Mouse (Mus musculus) CH12.LX (cell line): ENCODE measurements at regions not wholly inside any gene's neighbourhood (a gene's known extent, or its start where the extent isn't known, plus 50 kb on each side); places are given as distances from the start of the nearest gene placed in this dataset.

Source experiments
- CHD2 ChIP-seq: IDR thresholded peaks from 2 replicates; pipeline ENCODE4 v1.6.1; 2011; ENCODE audit warnings: low read length, improper control_type of control experiment
- CTCF ChIP-seq, 2 experiments: IDR thresholded peaks in 1 of 2; conservative IDR thresholded peaks in 1 of 2; 2 replicates each; pipeline ENCODE4 v1.5.1; 2011 to 2012; ENCODE audit warnings: low read depth in 2 of 2, low read length in 2 of 2, improper control_type of control experiment in 1 of 2, inconsistent platforms in 1 of 2, mild to moderate bottlenecking in 1 of 2, moderate library complexity in 1 of 2
- E2F4 ChIP-seq: IDR thresholded peaks from 2 replicates; pipeline ENCODE4 v1.6.1; 2011; ENCODE audit warnings: low read depth, low read length, improper control_type of control experiment; ENCODE audit not compliant: insufficient replicate concordance
- EP300 ChIP-seq: IDR thresholded peaks from 2 replicates; pipeline ENCODE4 v1.6.1; 2011; ENCODE audit warnings: low read length, improper control_type of control experiment
- JUND ChIP-seq: conservative IDR thresholded peaks from 2 replicates; pipeline ENCODE4 v1.6.1; 2011; ENCODE audit warnings: low read depth, low read length, improper control_type of control experiment
- NRF1 ChIP-seq: IDR thresholded peaks from 2 replicates; pipeline ENCODE4 v1.6.1; 2014; ENCODE audit warnings: low read depth, mild to moderate bottlenecking, inconsistent platforms, low read length, improper control_type of control experiment, moderate library complexity
- POLR2A ChIP-seq: IDR thresholded peaks from 2 replicates; pipeline ENCODE4 v1.6.1; 2011; ENCODE audit warnings: low read depth, mild to moderate bottlenecking, improper control_type of control experiment, low read length
- RAD21 ChIP-seq: IDR thresholded peaks from 2 replicates; pipeline ENCODE4 v1.6.1; 2011; ENCODE audit warnings: low read depth, mild to moderate bottlenecking, low read length, improper control_type of control experiment, moderate library complexity
- SIN3A ChIP-seq: IDR thresholded peaks from 2 replicates; pipeline ENCODE4 v1.6.1; 2012; ENCODE audit warnings: low read length, improper control_type of control experiment, inconsistent platforms
- ZMIZ1 ChIP-seq: IDR thresholded peaks from 2 replicates; pipeline ENCODE4 v1.6.1; 2012; ENCODE audit warnings: low read depth, mild to moderate bottlenecking, inconsistent platforms, low read length, improper control_type of control experiment

GRCm38 (mm10) chr10:17237918-17238850 is 484.8 kb upstream of the Cited2 start:
- no peak for TF ChIP-seq JUND
- no peak for TF ChIP-seq POLR2A
- no peak for TF ChIP-seq CHD2
- no peak for TF ChIP-seq NRF1
- no peak for TF ChIP-seq CTCF (conservative IDR thresholded peaks at IDR 0.05 in 1 of 2, IDR thresholded peaks at IDR 0.05 in 1 of 2; ENCODE audit: low read depth in 2 of 2, low read length in 2 of 2)
- TF ChIP-seq EP300, result no peak
- TF ChIP-seq SIN3A, result no peak
- TF ChIP-seq RAD21, result no peak
- no peak for TF ChIP-seq ZMIZ1
- no peak for TF ChIP-seq E2F4
